Mouse (Mus musculus) midbrain, embryonic 12.5 days (tissue): ENCODE results near the gene Nfix. TPM values are rescaled to one million over a fixed set of nuclear protein-coding genes. Genes with fewer than 3 reads are reported as not detected.
A peak's percentile ranks its signal among the peaks of the same experiment; 100 is the strongest.

ENCODE experiments used
- ATAC-seq: fragments of 200-750 bp; cut with Nextera tagmentation; 2 replicates; pipeline ENCODE4 v1.8.0; 2017; ENCODE audit warnings: low read depth, moderate TSS enrichment, moderate library complexity; ENCODE audit not compliant: low FRiP score
- H3K27ac ChIP-seq: fragments of 300-500 bp; sonication (generic); replicated peaks from 2 replicates; pipeline ENCODE4 v1.5.1; 2016; ENCODE audit warnings: mild to moderate bottlenecking
- H3K27me3 ChIP-seq: fragments of 300-500 bp; sonication (generic); 2 replicates; pipeline ENCODE4 v1.6.1; 2016; ENCODE audit warnings: mild to moderate bottlenecking
- H3K36me3 ChIP-seq: fragments of 300-500 bp; sonication (generic); 2 replicates; pipeline ENCODE4 v1.6.1; 2016
- H3K4me1 ChIP-seq: fragments of 300-500 bp; sonication (generic); 2 replicates; pipeline ENCODE4 v1.6.1; 2016
- H3K4me2 ChIP-seq: fragments of 300-500 bp; sonication (generic); replicated peaks from 2 replicates; pipeline ENCODE4 v1.6.1; 2016; ENCODE audit warnings: mild to moderate bottlenecking, moderate library complexity
- H3K4me3 ChIP-seq: fragments of 300-500 bp; sonication (generic); 2 replicates; pipeline ENCODE4 v1.5.1; 2016; ENCODE audit warnings: mild to moderate bottlenecking
- H3K9ac ChIP-seq: fragments of 300-500 bp; sonication (generic); replicated peaks from 2 replicates; pipeline ENCODE4 v1.6.1; 2016; ENCODE audit warnings: mild to moderate bottlenecking, moderate library complexity
- H3K9me3 ChIP-seq: fragments of 300-500 bp; sonication (generic); 2 replicates; pipeline ENCODE4 v1.6.1; 2016; ENCODE audit warnings: mild to moderate bottlenecking
- WGBS: fragments of 180-500 bp; shearing (Covaris S2); methylation state at CpG from one replicate; pipeline ENCODE4 v1.1.7; 2016; 5-methylcytosine and 5-hydroxymethylcytosine counted together
- polyA plus RNA-seq: library from polyadenylated mRNA; unstranded; fragments of >200 nt; fragmentation: Nextera tagmentation; extraction: Ambion mirVana; gene quantifications from 2 replicates; pipeline ENCODE4 v1.2.1, GENCODE M21; 2016

Gene Nfix
- polyA plus RNA-seq, 1 experiment from 2014 or later, result 6.6 TPM

DNA sequence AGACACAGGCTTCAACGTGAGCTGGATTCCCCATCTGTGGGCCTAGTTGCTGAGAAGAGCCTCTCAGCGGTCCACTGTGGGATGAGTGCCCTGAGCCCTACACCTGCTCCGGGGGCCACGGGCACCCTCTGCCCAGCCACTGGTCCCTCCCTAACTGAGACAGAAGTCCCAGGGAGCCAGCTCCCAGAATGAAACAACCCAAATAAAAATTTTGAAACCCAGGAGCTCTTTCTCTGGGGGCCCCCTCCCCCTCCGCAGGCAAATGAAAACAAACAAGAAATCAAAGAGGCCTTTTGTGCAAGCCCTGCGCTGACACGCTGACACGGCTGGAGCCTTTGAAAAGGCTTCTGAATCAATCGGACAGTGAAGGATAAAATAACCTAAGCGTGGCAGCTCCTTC is 34.5 kb downstream of the Nfix start:
- H3K9ac ChIP-seq, result peak overlapping the region; percentile 35
- peaks cover 100% of the 10 kb centered on the region for H3K27me3 ChIP-seq
- H3K27ac ChIP-seq, result no peak overlapping the region
- WGBS, result 16% methylated on average over 10 of the region's 10 CpGs
- H3K4me1 ChIP-seq, result peaks cover 39% of the 10 kb centered on the region
- H3K4me3 ChIP-seq, result no peak overlapping the region
- no peaks in the 10 kb centered on the region for H3K36me3 ChIP-seq
- H3K9me3 ChIP-seq, result no peaks in the 10 kb centered on the region
- no peak for ATAC-seq
- no peak overlapping the region for H3K4me2 ChIP-seq

DNA sequence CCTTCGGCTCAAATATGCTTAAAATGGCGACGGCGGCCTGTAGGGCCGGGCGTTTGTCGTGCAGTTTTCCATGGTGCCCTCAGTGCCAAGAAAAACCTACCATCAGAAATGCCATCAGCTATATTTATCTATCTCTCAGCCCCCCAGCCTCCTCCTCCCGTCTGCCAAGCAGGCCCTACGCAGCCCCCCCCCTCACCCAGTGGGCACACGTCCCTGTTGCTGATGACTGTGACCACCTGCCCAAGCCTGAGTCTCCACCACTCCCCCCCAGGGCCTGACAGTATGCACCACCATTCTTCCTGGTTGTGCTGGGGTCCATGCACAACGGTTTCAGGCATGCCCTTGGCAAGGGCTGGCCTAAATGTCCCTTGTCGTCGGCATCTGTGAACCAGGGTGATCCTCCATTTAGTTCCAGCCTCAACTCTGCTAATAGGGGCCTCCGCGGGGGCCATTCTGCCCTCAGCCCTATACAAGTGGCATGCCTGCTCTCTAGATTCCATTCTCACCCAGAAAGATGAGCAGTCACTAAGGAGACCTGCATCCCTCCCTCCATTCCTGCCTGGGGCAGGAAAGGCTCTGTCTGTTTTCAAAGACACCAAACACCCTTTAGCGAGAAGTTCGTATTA is 35.2 kb downstream of the Nfix start:
- Histone ChIP-seq H3K9me3 (no peaks in the 10 kb centered on the region), H3K4me2 (no peak overlapping the region), H3K27ac (no peak overlapping the region), H3K36me3 (no peaks in the 10 kb centered on the region), H3K9ac (no peak overlapping the region), H3K4me1 (peaks cover 34% of the 10 kb centered on the region), H3K4me3 (no peak overlapping the region), H3K27me3 (peaks cover 99% of the 10 kb centered on the region)
- ATAC-seq, result no peak
- 73% methylated on average over 17 of the region's 17 CpGs for WGBS

DNA sequence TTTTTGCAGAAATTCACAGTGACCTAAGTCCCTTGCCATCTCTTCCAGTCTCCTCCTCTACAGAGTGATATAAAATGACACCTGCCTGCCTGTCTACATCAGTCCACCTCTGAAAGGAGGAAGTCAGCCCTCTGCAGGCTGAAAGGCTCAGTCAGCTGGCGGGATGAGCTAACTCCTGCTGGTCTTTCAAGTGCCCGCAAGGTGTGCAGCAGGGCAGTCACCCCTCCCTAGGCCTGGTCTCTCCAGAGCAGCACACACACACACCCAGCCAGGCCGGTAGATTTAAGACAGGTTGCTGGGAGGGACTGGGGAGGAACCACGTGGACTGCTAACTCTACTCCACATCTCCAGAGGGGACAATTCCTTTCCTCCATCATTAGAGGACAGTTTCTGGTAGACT is 36.0 kb downstream of the Nfix start:
- Histone ChIP-seq H3K9ac (no peak overlapping the region), H3K4me1 (peaks cover 34% of the 10 kb centered on the region), H3K36me3 (no peaks in the 10 kb centered on the region), H3K4me3 (no peak overlapping the region), H3K9me3 (no peaks in the 10 kb centered on the region), H3K4me2 (no peak overlapping the region), H3K27ac (no peak overlapping the region), H3K27me3 (peaks cover 98% of the 10 kb centered on the region)
- WGBS, result 59% methylated on average over 4 of the region's 4 CpGs
- ATAC-seq, result no peak

DNA sequence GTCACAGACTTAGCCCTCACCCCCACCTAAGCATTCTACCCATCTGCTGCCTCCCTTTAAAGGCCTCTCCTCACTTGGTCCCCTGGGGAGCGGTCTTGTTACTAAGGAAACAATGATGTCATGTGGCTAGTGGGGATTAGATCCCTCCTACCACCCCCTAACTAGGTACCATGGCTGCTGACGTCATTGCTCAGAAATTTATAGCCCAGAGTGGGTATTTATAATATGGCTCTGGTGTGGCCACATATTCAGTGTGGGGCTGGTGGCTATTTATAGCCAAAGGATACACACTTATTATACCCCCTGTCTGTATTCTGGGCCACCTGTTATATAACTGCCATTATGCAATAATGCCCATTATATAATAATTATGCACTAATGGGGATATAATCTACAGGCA is 39.2 kb downstream of the Nfix start:
- 23% methylated on average over 2 of the region's 2 CpGs for WGBS
- Histone ChIP-seq H3K4me3 (no peak overlapping the region), H3K4me1 (peaks cover 23% of the 10 kb centered on the region), H3K27me3 (peaks cover 96% of the 10 kb centered on the region), H3K4me2 (no peak overlapping the region), H3K27ac (no peak overlapping the region), H3K36me3 (no peaks in the 10 kb centered on the region), H3K9me3 (no peaks in the 10 kb centered on the region), H3K9ac (no peak overlapping the region)
- no peak for ATAC-seq

DNA sequence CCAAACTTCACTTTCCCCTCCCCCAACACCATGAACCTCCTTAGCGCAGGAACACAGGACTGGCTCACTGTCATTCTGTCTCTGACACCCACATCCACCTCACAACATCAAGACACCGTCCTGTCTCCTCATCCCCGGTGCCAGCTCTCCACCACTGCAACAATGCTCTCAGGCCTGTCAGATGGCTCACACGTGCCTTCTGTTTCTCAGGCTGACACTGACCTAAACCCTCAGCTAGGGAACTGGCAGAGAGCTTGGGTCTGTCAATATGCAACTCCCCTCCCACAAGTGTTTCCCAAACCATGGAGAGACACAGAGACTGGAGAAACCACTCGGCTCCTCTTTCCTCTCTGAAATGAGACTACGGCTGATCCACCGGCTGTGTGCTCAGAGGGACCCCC is 39.7 kb downstream of the Nfix start:
- no peak for ATAC-seq

DNA sequence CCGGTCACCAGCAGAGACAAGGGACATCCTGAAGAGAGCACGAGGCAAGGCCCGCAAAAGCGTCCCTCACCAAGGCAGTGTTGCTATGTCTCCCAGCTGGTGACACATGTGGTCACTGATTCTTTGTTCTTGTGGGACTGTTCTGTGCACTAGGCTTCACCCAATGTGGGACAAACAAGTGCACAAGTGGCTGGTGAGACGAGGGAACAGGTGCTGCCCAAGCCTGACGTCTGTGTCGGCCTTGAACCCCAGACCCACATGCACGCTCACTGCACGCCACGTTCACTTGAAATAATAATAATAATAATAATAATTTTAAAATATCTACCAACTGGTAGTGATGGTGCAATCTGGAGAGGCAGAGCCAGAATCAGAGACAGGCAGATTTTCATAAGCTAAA is 40.4 kb downstream of the Nfix start:
- H3K4me3 ChIP-seq, result no peak overlapping the region
- H3K27me3 ChIP-seq, result peaks cover 96% of the 10 kb centered on the region
- H3K4me1 ChIP-seq, result peaks cover 11% of the 10 kb centered on the region
- no peaks in the 10 kb centered on the region for H3K9me3 ChIP-seq
- no peak overlapping the region for H3K9ac ChIP-seq
- no peaks in the 10 kb centered on the region for H3K36me3 ChIP-seq
- no peak overlapping the region for H3K4me2 ChIP-seq
- no peak overlapping the region for H3K27ac ChIP-seq
- 88% methylated on average over 10 of the region's 10 CpGs for whole genome bisulfite sequencing
- no peak for ATAC-seq

More for the DNA sequence above, 39.7 kb downstream of the Nfix start:
- H3K27me3 ChIP-seq, result peaks cover 96% of the 10 kb centered on the region
- H3K4me2 ChIP-seq, result no peak overlapping the region
- no peaks in the 10 kb centered on the region for H3K36me3 ChIP-seq
- no peak overlapping the region for H3K27ac ChIP-seq
- H3K4me1 ChIP-seq, result peaks cover 18% of the 10 kb centered on the region
- WGBS, result 45% methylated on average over 7 of the region's 7 CpGs
- H3K4me3 ChIP-seq, result no peak overlapping the region
- no peaks in the 10 kb centered on the region for H3K9me3 ChIP-seq
- H3K9ac ChIP-seq, result no peak overlapping the region

DNA sequence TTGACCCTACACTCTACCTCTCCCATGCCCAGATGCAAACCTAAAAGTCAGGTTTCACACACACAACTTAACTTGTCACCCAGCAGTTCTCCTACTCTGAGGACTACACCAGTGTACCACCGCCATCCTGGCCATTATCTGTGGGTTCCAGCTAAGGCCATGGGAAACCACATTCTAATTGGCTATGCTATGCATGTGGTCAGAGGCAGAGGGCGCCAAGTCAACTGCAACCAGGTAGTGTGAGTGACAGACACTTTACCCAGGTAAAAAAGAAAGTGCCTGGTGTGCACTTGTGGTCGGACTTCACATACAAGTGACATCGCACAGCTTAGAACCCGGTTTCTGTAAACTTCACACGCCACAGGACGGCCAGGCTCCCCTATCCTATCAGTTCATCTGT is 41.0 kb downstream of the Nfix start:
- Histone ChIP-seq H3K4me3 (no peak overlapping the region), H3K4me2 (no peak overlapping the region), H3K27me3 (peaks cover 96% of the 10 kb centered on the region), H3K4me1 (peaks cover 7% of the 10 kb centered on the region), H3K9ac (no peak overlapping the region), H3K27ac (no peak overlapping the region), H3K36me3 (no peaks in the 10 kb centered on the region), H3K9me3 (no peaks in the 10 kb centered on the region)
- no peak for ATAC-seq
- 58% methylated on average over 7 of the region's 7 CpGs for WGBS

DNA sequence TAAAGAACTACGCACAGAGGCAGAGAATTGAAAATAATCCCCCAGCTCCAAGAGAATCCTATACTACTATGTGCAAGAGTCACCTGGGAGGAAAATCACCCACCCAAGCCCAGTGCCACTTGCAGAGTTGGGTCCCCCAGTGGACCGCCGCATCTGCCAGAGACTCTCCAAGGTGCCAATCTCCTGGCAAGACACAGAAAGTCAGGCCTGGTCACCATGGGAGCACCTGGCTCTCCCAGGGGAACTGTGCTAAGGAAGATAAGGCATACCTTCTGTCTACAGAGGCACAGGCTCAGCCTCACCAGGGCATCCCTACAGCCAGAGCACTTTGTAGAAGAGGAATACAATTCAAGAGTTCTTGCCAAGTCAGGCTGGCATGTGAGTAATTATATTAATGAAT is 41.8 kb downstream of the Nfix start:
- WGBS, result 89% methylated on average over 3 of the region's 3 CpGs
- Histone ChIP-seq H3K9me3 (no peaks in the 10 kb centered on the region), H3K27ac (no peak overlapping the region), H3K4me1 (peaks cover 7% of the 10 kb centered on the region), H3K4me3 (no peak overlapping the region), H3K4me2 (no peak overlapping the region), H3K9ac (no peak overlapping the region), H3K27me3 (peaks cover 96% of the 10 kb centered on the region), H3K36me3 (no peaks in the 10 kb centered on the region)
- ATAC-seq, result no peak

DNA sequence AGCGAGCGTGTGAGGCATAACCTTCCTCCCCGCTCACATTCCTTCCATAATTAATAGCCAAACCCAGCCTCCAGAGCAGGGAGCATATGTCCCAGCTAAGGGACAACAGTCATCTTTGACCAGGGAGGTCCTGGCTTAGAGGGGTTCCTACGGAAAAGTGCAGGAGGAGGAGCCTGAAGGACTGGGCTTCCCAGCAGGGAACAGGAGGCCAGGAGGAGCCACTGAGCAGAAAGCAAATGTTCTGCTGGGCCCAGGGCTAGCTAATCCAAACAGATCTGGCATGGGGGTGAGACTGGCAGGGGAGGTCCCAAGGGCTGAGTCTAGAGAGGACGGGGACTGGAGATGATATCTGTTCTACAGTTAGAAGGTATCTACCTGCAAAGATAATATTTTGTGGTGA is 42.6 kb downstream of the Nfix start:
- Histone ChIP-seq H3K36me3 (no peaks in the 10 kb centered on the region), H3K27ac (no peak overlapping the region), H3K4me3 (no peak overlapping the region), H3K27me3 (peaks cover 96% of the 10 kb centered on the region), H3K9me3 (no peaks in the 10 kb centered on the region), H3K4me1 (peaks cover 7% of the 10 kb centered on the region), H3K4me2 (no peak overlapping the region), H3K9ac (no peak overlapping the region)
- no peak for ATAC-seq
- WGBS, result 43% methylated on average over 5 of the region's 5 CpGs

DNA sequence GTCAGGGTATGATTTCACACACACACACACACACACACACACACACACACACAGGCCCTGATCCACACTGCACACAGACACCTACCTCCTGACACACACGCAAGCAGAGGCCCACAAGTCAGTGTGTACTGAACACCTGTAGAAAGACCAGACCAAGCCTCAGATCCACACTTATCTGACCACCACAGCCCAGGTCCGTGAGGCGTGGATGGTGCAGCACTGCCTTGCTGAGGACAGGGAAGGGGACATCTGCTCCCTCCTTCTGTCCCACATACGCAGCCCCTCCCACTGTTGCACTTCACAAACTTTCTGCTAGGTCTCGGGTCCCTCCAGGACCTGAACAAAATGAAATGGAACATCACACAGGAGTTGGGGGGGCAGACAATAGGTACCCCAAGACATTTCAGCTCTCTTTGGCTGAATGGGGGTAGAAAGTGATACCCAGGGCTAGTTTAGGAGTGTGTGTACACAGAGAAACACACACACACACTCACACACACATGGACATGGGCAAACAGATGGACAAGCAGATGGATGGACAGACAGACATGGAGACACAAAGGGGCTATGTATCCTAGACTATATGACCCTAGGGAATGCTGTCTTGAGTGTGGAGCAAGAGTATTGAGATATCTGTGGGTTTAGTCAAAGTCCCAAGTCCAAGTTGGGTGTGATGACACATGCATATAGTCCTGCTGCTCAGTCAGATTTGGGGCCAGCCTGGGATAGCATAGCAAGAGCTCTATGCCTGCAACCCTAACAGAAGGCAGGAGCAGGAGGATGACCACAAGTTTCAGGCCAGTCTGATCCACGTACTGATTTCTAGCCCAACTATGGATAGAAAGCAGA is 47.2 kb downstream of the Nfix start:
- 76% methylated on average over 6 of the region's 6 CpGs for WGBS
- no peaks in the 10 kb centered on the region for H3K36me3 ChIP-seq

DNA sequence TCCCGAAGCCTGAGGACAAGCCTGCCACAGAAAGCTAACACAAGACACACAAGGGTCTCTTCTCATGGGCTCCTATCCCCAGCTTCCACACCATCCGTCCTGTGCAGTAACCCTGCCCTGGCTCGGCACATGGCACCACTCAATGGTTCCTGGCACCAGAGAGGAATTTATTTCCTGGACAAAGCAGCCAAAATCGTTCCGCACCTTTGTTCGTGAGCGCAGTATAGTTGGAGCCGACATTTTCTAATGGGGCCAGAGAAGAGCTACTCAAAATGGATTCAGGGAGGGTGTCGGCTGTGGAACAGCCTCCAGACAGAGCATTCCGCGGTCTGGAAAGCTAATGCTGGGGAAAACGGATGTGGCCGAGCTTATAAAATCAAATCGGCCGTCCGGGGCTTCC is 50.6 kb downstream of the Nfix start:
- WGBS, result 72% methylated on average over 16 of the region's 16 CpGs
- Histone ChIP-seq H3K27ac (no peak overlapping the region), H3K4me2 (no peak overlapping the region), H3K4me1 (peaks cover 39% of the 10 kb centered on the region), H3K36me3 (no peaks in the 10 kb centered on the region), H3K9me3 (no peaks in the 10 kb centered on the region), H3K9ac (no peak overlapping the region), H3K4me3 (no peak overlapping the region), H3K27me3 (peaks cover 100% of the 10 kb centered on the region)
- no peak for ATAC-seq

More for the DNA sequence above, 47.2 kb downstream of the Nfix start:
- H3K27ac ChIP-seq, result no peak overlapping the region
- no peak for ATAC-seq
- H3K4me2 ChIP-seq, result no peak overlapping the region
- H3K27me3 ChIP-seq, result peaks cover 98% of the 10 kb centered on the region
- no peak overlapping the region for H3K9ac ChIP-seq
- peaks cover 14% of the 10 kb centered on the region for H3K4me1 ChIP-seq
- H3K9me3 ChIP-seq, result no peaks in the 10 kb centered on the region
- H3K4me3 ChIP-seq, result no peak overlapping the region

DNA sequence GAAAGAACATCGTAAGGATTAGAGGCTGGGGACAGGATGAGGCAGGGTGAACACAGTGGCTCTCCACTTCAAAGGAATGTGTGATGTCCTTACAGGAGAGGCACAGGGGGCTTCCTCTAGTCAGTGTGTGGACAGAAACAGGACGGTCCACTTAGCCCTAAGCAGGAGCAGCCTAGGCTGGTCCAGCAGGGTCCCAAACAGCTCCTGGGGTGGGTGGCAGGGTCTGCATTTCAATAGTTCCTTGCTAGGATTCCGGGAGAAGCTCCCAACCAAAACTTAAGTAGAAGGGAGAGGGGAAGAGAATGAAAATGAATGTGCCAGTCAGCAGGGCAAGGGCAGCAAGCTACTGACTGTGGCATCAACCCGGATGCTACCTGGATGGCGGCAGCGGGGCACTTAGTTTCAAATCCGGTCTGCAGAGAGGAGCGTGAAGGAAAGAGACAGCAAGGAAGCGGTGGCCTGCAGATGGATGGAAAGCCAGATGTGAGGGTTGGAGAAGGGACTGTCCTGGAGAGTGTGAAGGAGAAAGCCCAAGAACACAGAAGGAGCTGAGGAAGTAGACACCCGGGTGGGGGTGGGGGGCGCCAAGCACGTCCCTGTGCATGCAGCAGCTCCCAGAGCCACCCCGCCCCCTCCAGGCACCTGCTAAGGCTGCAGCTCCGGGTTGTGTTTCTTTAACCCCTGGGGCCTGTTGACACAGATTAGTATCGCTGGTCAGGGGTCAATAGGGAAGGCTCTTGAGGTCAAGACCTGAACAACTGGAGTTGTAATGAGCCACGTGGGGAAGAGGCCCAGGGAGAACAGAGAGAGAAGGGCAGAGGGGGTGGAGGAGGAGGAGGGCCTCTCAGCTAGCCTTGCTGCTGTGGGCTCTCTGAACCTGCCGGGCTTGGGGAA is 54.9 kb downstream of the Nfix start:
- Histone ChIP-seq H3K27ac (peak overlapping the region; percentile 42; the same call in 1 of the 2 replicates), H3K4me1 (peaks cover 75% of the 10 kb centered on the region), H3K36me3 (no peaks in the 10 kb centered on the region), H3K9me3 (no peaks in the 10 kb centered on the region), H3K27me3 (peaks cover 100% of the 10 kb centered on the region), H3K4me2 (no peak overlapping the region; the same call in 1 of the 2 replicates), H3K4me3 (no peak overlapping the region), H3K9ac (peak overlapping the region; percentile 20; the same call in 1 of the 2 replicates)
- WGBS, result 2% methylated on average over 17 of the region's 17 CpGs
- no peak for ATAC-seq
